Mouse (Mus musculus) liver, embryonic 15.5 days (tissue): Measurements from ENCODE around the gene Atf6. TPM values are rescaled to one million over a fixed set of nuclear protein-coding genes. Genes with fewer than 3 reads are reported as not detected.
A peak's percentile ranks its signal among the peaks of the same experiment; 100 is the strongest.

Experiments used
- ATAC-seq: fragments of 200-750 bp; cut with Nextera tagmentation; 2 replicates; pipeline ENCODE4 v1.8.0; 2017; ENCODE audit warnings: moderate number of reproducible peaks, mild to moderate bottlenecking, moderate library complexity; ENCODE audit not compliant: insufficient read depth
- H3K27ac ChIP-seq: fragments of 300-500 bp; sonication (generic); replicated peaks from 2 replicates; pipeline ENCODE4 v1.5.1; 2015; ENCODE audit warnings: mild to moderate bottlenecking, inconsistent platforms
- H3K27me3 ChIP-seq: fragments of 300-500 bp; sonication (generic); 2 replicates; pipeline ENCODE4 v1.6.1; 2015; ENCODE audit warnings: mild to moderate bottlenecking, inconsistent platforms
- H3K36me3 ChIP-seq: fragments of 300-500 bp; sonication (generic); replicated peaks from 2 replicates; pipeline ENCODE4 v1.6.1; 2015; ENCODE audit warnings: moderate library complexity, mild to moderate bottlenecking, inconsistent platforms
- H3K4me1 ChIP-seq: fragments of 300-500 bp; sonication (generic); replicated peaks from 2 replicates; pipeline ENCODE4 v1.6.1; 2015; ENCODE audit warnings: inconsistent platforms
- H3K4me2 ChIP-seq: fragments of 300-500 bp; sonication (generic); 2 replicates; pipeline ENCODE4 v1.6.1; 2015; ENCODE audit warnings: moderate library complexity, mild to moderate bottlenecking, inconsistent platforms
- H3K4me3 ChIP-seq: fragments of 300-500 bp; sonication (generic); replicated peaks from 2 replicates; pipeline ENCODE4 v1.5.1; 2015; ENCODE audit warnings: mild to moderate bottlenecking, inconsistent platforms
- H3K9ac ChIP-seq: fragments of 300-500 bp; sonication (generic); 2 replicates; pipeline ENCODE4 v1.6.1; 2015; ENCODE audit warnings: moderate library complexity, mild to moderate bottlenecking, inconsistent platforms
- H3K9me3 ChIP-seq: fragments of 300-500 bp; sonication (generic); replicated peaks from 2 replicates; pipeline ENCODE4 v1.6.1; 2016; ENCODE audit warnings: inconsistent platforms
- WGBS: fragments of 180-500 bp; shearing (Covaris S2); methylation state at CpG from one replicate; pipeline ENCODE4 v1.1.7; 2015; ENCODE audit warnings: mixed read lengths; ENCODE audit not compliant: insufficient replicate concordance; 5-methylcytosine and 5-hydroxymethylcytosine counted together
- polyA plus RNA-seq: library from polyadenylated mRNA; unstranded; fragments of >200 nt; fragmentation: Nextera tagmentation; extraction: Ambion mirVana; gene quantifications from 2 replicates; pipeline ENCODE4 v1.2.1, GENCODE M21; 2015

The Atf6 gene
- polyA plus RNA-seq, 1 experiment from 2014 or later, result 6.4 TPM

- Histone ChIP-seq H3K9ac (no peak overlapping the region), H3K9me3 (no peaks in the 10 kb centered on the region), H3K4me1 (peaks cover 8% of the 10 kb centered on the region; the same call in 1 of the 2 replicates), H3K27me3 (no peaks in the 10 kb centered on the region), H3K4me3 (no peak overlapping the region), H3K27ac (no peak overlapping the region), H3K4me2 (no peak overlapping the region), H3K36me3 (peaks cover 36% of the 10 kb centered on the region)
- 83% methylated on average over 5 of the region's 5 CpGs for WGBS
- ATAC-seq, result no peak
Measured at GRCm38 (mm10) chr1:170876906-170877305, 9.3 kb upstream of the Atf6 start.

GRCm38 (mm10) chr1:170875676-170876075 is 8.1 kb upstream of the Atf6 start:
- Histone ChIP-seq H3K36me3 (peaks cover 34% of the 10 kb centered on the region), H3K4me2 (no peak overlapping the region), H3K9ac (no peak overlapping the region), H3K4me1 (peaks cover 8% of the 10 kb centered on the region; the same call in 1 of the 2 replicates), H3K9me3 (no peaks in the 10 kb centered on the region), H3K27me3 (no peaks in the 10 kb centered on the region), H3K4me3 (no peak overlapping the region), H3K27ac (no peak overlapping the region)
- 67% methylated on average over 3 of the region's 3 CpGs for WGBS
- no peak for ATAC-seq

GRCm38 (mm10) chr1:170871961-170872360 is 4.4 kb upstream of the Atf6 start:
- WGBS, result 83% methylated on average over 2 of the region's 2 CpGs
- Histone ChIP-seq H3K27me3 (no peaks in the 10 kb centered on the region), H3K27ac (no peak overlapping the region), H3K9ac (no peak overlapping the region), H3K9me3 (no peaks in the 10 kb centered on the region), H3K4me2 (no peak overlapping the region), H3K4me1 (peaks cover 14% of the 10 kb centered on the region), H3K36me3 (0 out of 2 replicates have a peak, but pooled peaks cover 16% of the 10 kb centered on the region), H3K4me3 (no peak overlapping the region)
- ATAC-seq, result no peak

GRCm38 (mm10) chr1:170871402-170871801 is 3.8 kb upstream of the Atf6 start:
- Histone ChIP-seq H3K9ac (no peak overlapping the region), H3K9me3 (no peaks in the 10 kb centered on the region), H3K4me1 (peaks cover 20% of the 10 kb centered on the region), H3K4me2 (no peak overlapping the region), H3K27me3 (no peaks in the 10 kb centered on the region), H3K4me3 (no peak overlapping the region), H3K36me3 (0 out of 2 replicates have a peak, but pooled peaks cover 16% of the 10 kb centered on the region), H3K27ac (no peak overlapping the region)
- WGBS, result 80% methylated on average over 6 of the region's 6 CpGs
- no peak for ATAC-seq

- Histone ChIP-seq H3K9ac (peak overlapping the region; percentile 43), H3K27ac (peak overlapping the region; percentile 92; the same call in 1 of the 2 replicates), H3K4me3 (peak overlapping the region; percentile 83), H3K4me1 (peaks cover 32% of the 10 kb centered on the region), H3K36me3 (0 out of 2 replicates have a peak, but pooled peaks cover 6% of the 10 kb centered on the region), H3K4me2 (peak overlapping the region; percentile 77), H3K27me3 (no peaks in the 10 kb centered on the region), H3K9me3 (no peaks in the 10 kb centered on the region)
- 11% methylated on average over 14 of the region's 14 CpGs for WGBS
- no peak for ATAC-seq
Measured at GRCm38 (mm10) chr1:170868905-170869283, 1.3 kb upstream of the Atf6 start.

- Histone ChIP-seq H3K4me2 (peak overlapping the region; percentile 77), H3K4me3 (peak overlapping the region; percentile 83), H3K27me3 (no peaks in the 10 kb centered on the region), H3K9me3 (no peaks in the 10 kb centered on the region), H3K36me3 (0 out of 2 replicates have a peak, but pooled peaks cover 6% of the 10 kb centered on the region), H3K27ac (peak overlapping the region; percentile 92), H3K4me1 (peaks cover 38% of the 10 kb centered on the region), H3K9ac (peak overlapping the region; percentile 92)
- ATAC-seq, result peak; percentile 68
- under 1% methylated on average over 33 of the region's 33 CpGs for WGBS
Measured at GRCm38 (mm10) chr1:170868107-170868904, 735 bp upstream of the Atf6 start.

- 3% methylated on average over 30 of the region's 30 CpGs for WGBS
- Histone ChIP-seq H3K4me3 (peak overlapping the region; percentile 83), H3K27me3 (no peaks in the 10 kb centered on the region), H3K36me3 (0 out of 2 replicates have a peak, but pooled peaks cover under 1% of the 10 kb centered on the region), H3K9ac (peak overlapping the region; percentile 92), H3K4me2 (peak overlapping the region; percentile 77), H3K27ac (peak overlapping the region; percentile 92), H3K4me1 (peaks cover 50% of the 10 kb centered on the region), H3K9me3 (no peaks in the 10 kb centered on the region)
- ATAC-seq, result peak; percentile 60
Measured at GRCm38 (mm10) chr1:170866992-170867690, 430 bp downstream of the Atf6 start.

GRCm38 (mm10) chr1:170865406-170865805 is 2.2 kb downstream of the Atf6 start:
- H3K36me3 ChIP-seq, result no peaks in the 10 kb centered on the region
- ATAC-seq, result no peak
- WGBS, result 44% methylated on average over 5 of the region's 5 CpGs
- H3K9ac ChIP-seq, result no peak overlapping the region
- no peaks in the 10 kb centered on the region for H3K27me3 ChIP-seq
- H3K9me3 ChIP-seq, result no peaks in the 10 kb centered on the region
- H3K27ac ChIP-seq, result no peak overlapping the region
- H3K4me2 ChIP-seq, result peak overlapping the region; percentile 9; the same call in 1 of the 2 replicates
- H3K4me3 ChIP-seq, result no peak overlapping the region
- H3K4me1 ChIP-seq, result peaks cover 63% of the 10 kb centered on the region

- Histone ChIP-seq H3K9me3 (no peaks in the 10 kb centered on the region), H3K4me2 (no peak overlapping the region), H3K4me3 (no peak overlapping the region), H3K9ac (no peak overlapping the region), H3K27ac (no peak overlapping the region), H3K4me1 (peaks cover 64% of the 10 kb centered on the region), H3K27me3 (no peaks in the 10 kb centered on the region), H3K36me3 (no peaks in the 10 kb centered on the region)
- WGBS, result 62% methylated on average over 3 of the region's 3 CpGs
- ATAC-seq, result no peak
Measured at GRCm38 (mm10) chr1:170864754-170865153, 2.8 kb downstream of the Atf6 start.

- H3K9ac ChIP-seq, result no peak overlapping the region
- peaks cover 68% of the 10 kb centered on the region for H3K4me1 ChIP-seq
- H3K4me2 ChIP-seq, result no peak overlapping the region
- no peak overlapping the region for H3K4me3 ChIP-seq
- ATAC-seq, result no peak
- H3K27ac ChIP-seq, result no peak overlapping the region
- no peaks in the 10 kb centered on the region for H3K36me3 ChIP-seq
- H3K9me3 ChIP-seq, result no peaks in the 10 kb centered on the region
- H3K27me3 ChIP-seq, result no peaks in the 10 kb centered on the region
Measured at GRCm38 (mm10) chr1:170864234-170864633, 3.3 kb downstream of the Atf6 start.

GRCm38 (mm10) chr1:170863033-170863432 is 4.5 kb downstream of the Atf6 start:
- Histone ChIP-seq H3K4me3 (no peak overlapping the region), H3K27me3 (no peaks in the 10 kb centered on the region), H3K9me3 (no peaks in the 10 kb centered on the region), H3K4me1 (peaks cover 67% of the 10 kb centered on the region), H3K27ac (no peak overlapping the region), H3K4me2 (peak overlapping the region; percentile 33; the same call in 1 of the 2 replicates), H3K9ac (no peak overlapping the region), H3K36me3 (no peaks in the 10 kb centered on the region)
- ATAC-seq, result no peak
- 7% methylated on average over 4 of the region's 4 CpGs for WGBS
